Mouse (Mus musculus) mature B cell (primary cell): ENCODE results near the gene Col16a1.

Experiments used
- in situ Hi-C: fragments of 300-500 bp; cut with MboI; formaldehyde crosslinking; loops from 2 replicates; pipeline ENCODE4 v1.14.3; 2019

Gene Col16a1

GRCm38 (mm10) chr4:130130641-130131350, 83.2 kb downstream of the Col16a1 start:
- in situ Hi-C loops: no loop called here

GRCm38 (mm10) chr4:130131448-130132105, 83.9 kb downstream of the Col16a1 start:
- in situ Hi-C loops: no loop called here

- in situ Hi-C loops: no loop called here
Observed at GRCm38 (mm10) chr4:130133399-130133798, 85.8 kb downstream of the Col16a1 start.

GRCm38 (mm10) chr4:130138441-130139213, 91.0 kb downstream of the Col16a1 start:
- in situ Hi-C loops: no loop called here

- in situ Hi-C loops: no loop called here
Observed at GRCm38 (mm10) chr4:130139214-130139492, 91.5 kb downstream of the Col16a1 start, which contains the start of gene Hcrtr1. Gene Hcrtr1, minus strand, starts transcription at chr4:130139359.

- in situ Hi-C loops: no loop called here
Observed at GRCm38 (mm10) chr4:130140992-130141402, 93.4 kb downstream of the Col16a1 start.

GRCm38 (mm10) chr4:130141786-130142185, 94.1 kb downstream of the Col16a1 start:
- in situ Hi-C loops: no loop called here

GRCm38 (mm10) chr4:130148405-130148804, 100.8 kb downstream of the Col16a1 start:
- in situ Hi-C loops: no loop called here
